Mouse (Mus musculus): ENCODE measurements around the gene Ptgs1. TPM values are rescaled to one million over a fixed set of nuclear protein-coding genes. Genes with fewer than 3 reads are reported as not detected.
A peak's percentile ranks its signal among the peaks of the same experiment; 100 is the strongest.

Gene Ptgs1
- polyA plus RNA-seq, 1 experiment from 2014 or later, result 20.3 TPM

- no peak overlapping the region for H3K27ac ChIP-seq
- no peaks in the 10 kb centered on the region for H3K36me3 ChIP-seq (ENCODE audit: inconsistent target)
- H3K79me2 ChIP-seq (ENCODE audit: inconsistent target), result no peaks in the 10 kb centered on the region
- no peak overlapping the region for H3K4me3 ChIP-seq (ENCODE audit: inconsistent target)
- 1% methylated on average over 39 of the region's 39 CpGs for WGBS (ENCODE audit: missing documents)
These were observed 27.0 kb upstream of the Ptgs1 start for GRCm38 (mm10) chr2:36203011-36203825.

- Histone ChIP-seq H3K27ac (no peak overlapping the region), H3K4me3 (ENCODE audit: inconsistent target) (no peak overlapping the region), H3K36me3 (ENCODE audit: inconsistent target) (no peaks in the 10 kb centered on the region), H3K79me2 (ENCODE audit: inconsistent target) (no peaks in the 10 kb centered on the region)
- 85% methylated on average over 4 of the region's 4 CpGs for WGBS (ENCODE audit: missing documents)
These were observed 25.6 kb upstream of the Ptgs1 start for GRCm38 (mm10) chr2:36204595-36204994.

GRCm38 (mm10) chr2:36207071-36207470 lies 23.2 kb upstream of the Ptgs1 start:
- Histone ChIP-seq H3K36me3 (ENCODE audit: inconsistent target) (no peaks in the 10 kb centered on the region), H3K79me2 (ENCODE audit: inconsistent target) (no peaks in the 10 kb centered on the region), H3K27ac (no peak overlapping the region), H3K4me3 (ENCODE audit: inconsistent target) (no peak overlapping the region)
- WGBS (ENCODE audit: missing documents), result 93% methylated on average over 11 of the region's 11 CpGs

GRCm38 (mm10) chr2:36210796-36211195 lies 19.4 kb upstream of the Ptgs1 start:
- WGBS (ENCODE audit: missing documents), result 7% methylated on average over 28 of the region's 34 CpGs
- Histone ChIP-seq H3K4me3 (ENCODE audit: inconsistent target) (no peak overlapping the region), H3K79me2 (ENCODE audit: inconsistent target) (no peaks in the 10 kb centered on the region), H3K27ac (no peak overlapping the region), H3K36me3 (ENCODE audit: inconsistent target) (no peaks in the 10 kb centered on the region)

- Histone ChIP-seq H3K79me2 (ENCODE audit: inconsistent target) (no peaks in the 10 kb centered on the region), H3K4me3 (ENCODE audit: inconsistent target) (no peak overlapping the region), H3K27ac (no peak overlapping the region), H3K36me3 (ENCODE audit: inconsistent target) (no peaks in the 10 kb centered on the region)
- 93% methylated on average over 7 of the region's 7 CpGs for WGBS (ENCODE audit: missing documents)
These were observed 18.4 kb upstream of the Ptgs1 start for GRCm38 (mm10) chr2:36211785-36212184.

GRCm38 (mm10) chr2:36213108-36213507 lies 17.1 kb upstream of the Ptgs1 start:
- no peaks in the 10 kb centered on the region for H3K79me2 ChIP-seq (ENCODE audit: inconsistent target)
- H3K27ac ChIP-seq, result no peak overlapping the region
- WGBS (ENCODE audit: missing documents), result 39% methylated on average over 7 of the region's 7 CpGs
- H3K36me3 ChIP-seq (ENCODE audit: inconsistent target), result no peaks in the 10 kb centered on the region
- no peak overlapping the region for H3K4me3 ChIP-seq (ENCODE audit: inconsistent target)

- H3K36me3 ChIP-seq (ENCODE audit: inconsistent target), result no peaks in the 10 kb centered on the region
- whole genome bisulfite sequencing (ENCODE audit: missing documents), result 13% methylated on average over 8 of the region's 8 CpGs
- no peak overlapping the region for H3K4me3 ChIP-seq (ENCODE audit: inconsistent target)
- H3K79me2 ChIP-seq (ENCODE audit: inconsistent target), result no peaks in the 10 kb centered on the region
- H3K27ac ChIP-seq, result no peak overlapping the region
These were observed 16.2 kb upstream of the Ptgs1 start for GRCm38 (mm10) chr2:36214023-36214422.

GRCm38 (mm10) chr2:36214425-36214824 lies 15.8 kb upstream of the Ptgs1 start:
- WGBS (ENCODE audit: missing documents), result 80% methylated on average over 5 of the region's 5 CpGs
- Histone ChIP-seq H3K36me3 (ENCODE audit: inconsistent target) (no peaks in the 10 kb centered on the region), H3K27ac (no peak overlapping the region), H3K79me2 (ENCODE audit: inconsistent target) (no peaks in the 10 kb centered on the region), H3K4me3 (ENCODE audit: inconsistent target) (no peak overlapping the region)

- WGBS (ENCODE audit: missing documents), result 97% methylated on average over 5 of the region's 5 CpGs
- H3K27ac ChIP-seq, result no peak overlapping the region
- H3K36me3 ChIP-seq (ENCODE audit: inconsistent target), result no peaks in the 10 kb centered on the region
- H3K79me2 ChIP-seq (ENCODE audit: inconsistent target), result no peaks in the 10 kb centered on the region
- H3K4me3 ChIP-seq (ENCODE audit: inconsistent target), result no peak overlapping the region
These were observed 15.0 kb upstream of the Ptgs1 start for GRCm38 (mm10) chr2:36215203-36215739.

- Histone ChIP-seq H3K79me2 (ENCODE audit: inconsistent target) (no peaks in the 10 kb centered on the region), H3K36me3 (ENCODE audit: inconsistent target) (no peaks in the 10 kb centered on the region), H3K4me3 (ENCODE audit: inconsistent target) (peak overlapping the region; percentile 12; the same call in 1 of the 2 replicates), H3K27ac (peak overlapping the region; percentile 90)
These were observed 13.7 kb upstream of the Ptgs1 start for GRCm38 (mm10) chr2:36216546-36216945.

GRCm38 (mm10) chr2:36216953-36217573 lies 13.2 kb upstream of the Ptgs1 start:
- WGBS (ENCODE audit: missing documents), result 11% methylated on average over 4 of the region's 4 CpGs
- Histone ChIP-seq H3K27ac (peak overlapping the region; percentile 90), H3K4me3 (ENCODE audit: inconsistent target) (peak overlapping the region; percentile 12), H3K79me2 (ENCODE audit: inconsistent target) (no peaks in the 10 kb centered on the region), H3K36me3 (ENCODE audit: inconsistent target) (no peaks in the 10 kb centered on the region)

- Histone ChIP-seq H3K4me3 (ENCODE audit: inconsistent target) (peak overlapping the region; percentile 12), H3K79me2 (ENCODE audit: inconsistent target) (no peaks in the 10 kb centered on the region), H3K27ac (peak overlapping the region; percentile 90), H3K36me3 (ENCODE audit: inconsistent target) (no peaks in the 10 kb centered on the region)
- WGBS (ENCODE audit: missing documents), result 42% methylated on average over 5 of the region's 5 CpGs
These were observed 12.5 kb upstream of the Ptgs1 start for GRCm38 (mm10) chr2:36217692-36218233.

GRCm38 (mm10) chr2:36220106-36220505 lies 10.1 kb upstream of the Ptgs1 start:
- no peak overlapping the region for H3K27ac ChIP-seq
- 71% methylated on average over 7 of the region's 8 CpGs for WGBS (ENCODE audit: missing documents)

GRCm38 (mm10) chr2:36220891-36221290 lies 9.3 kb upstream of the Ptgs1 start:
- Histone ChIP-seq H3K4me3 (ENCODE audit: inconsistent target) (no peak overlapping the region), H3K79me2 (ENCODE audit: inconsistent target) (no peaks in the 10 kb centered on the region), H3K27ac (no peak overlapping the region), H3K36me3 (ENCODE audit: inconsistent target) (no peaks in the 10 kb centered on the region)
- WGBS (ENCODE audit: missing documents), result 69% methylated on average over 4 of the region's 4 CpGs

More at GRCm38 (mm10) chr2:36220106-36220505, 10.1 kb upstream of the Ptgs1 start:
- Histone ChIP-seq H3K36me3 (ENCODE audit: inconsistent target) (no peaks in the 10 kb centered on the region), H3K79me2 (ENCODE audit: inconsistent target) (no peaks in the 10 kb centered on the region), H3K4me3 (ENCODE audit: inconsistent target) (no peak overlapping the region)
